Mouse (Mus musculus) adrenal gland, postnatal 4 days (tissue): ENCODE data around the gene Acot10. TPM values are rescaled to one million over a fixed set of nuclear protein-coding genes. Genes with fewer than 3 reads are reported as not detected.
"Not testable (repeated sequence)": the region's sequence is repeated elsewhere in the genome, so short reads cannot be mapped to it uniquely, and the experiment has no call there.

Experiments used
- DNase-seq, 2 experiments: peaks; one replicate each; pipeline ENCODE4 v3.0.0; 2021 to 2022; ENCODE audit warnings: low spot score in 2 of 2, mixed read lengths in 2 of 2
- long read RNA-seq, 2 experiments: library from polyadenylated mRNA; stranded (forward); transcript quantifications; one replicate each; pipeline ENCODE4 v2.0.0; 2021
- total RNA-seq, 2 experiments: library from RNA; stranded (reverse); gene quantifications; 2 replicates each; pipeline ENCODE4 v1.2.3; 2021

The Acot10 gene
- total RNA-seq: under 1 TPM; 0.25 to 0.34 TPM
- long read RNA-seq, experiment 1: 0 reads
- long read RNA-seq, experiment 2: 0 reads

DNA sequence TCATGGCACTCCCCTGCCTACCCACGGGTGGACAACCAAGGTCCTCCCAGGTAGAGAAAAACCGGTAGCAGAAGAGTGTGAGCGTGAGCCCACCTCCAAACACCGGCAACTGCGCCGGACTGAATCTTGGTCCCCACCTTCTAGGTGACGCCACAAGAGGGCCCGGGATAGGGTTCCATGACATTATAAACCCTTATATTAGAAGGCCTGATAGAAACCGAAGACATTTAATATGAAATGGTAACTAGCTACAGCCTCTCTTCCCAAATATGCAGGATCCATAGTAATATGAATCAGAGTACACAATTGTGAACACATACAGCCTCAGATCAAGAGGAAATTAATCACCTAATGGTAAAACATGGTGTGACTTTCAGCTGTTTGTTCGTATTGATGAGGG, at the start of gene Acot10:
Gene Acot10 (minus strand): TSS at position 101 of the 400 bp plus-strand sequence.
- no peak for DNase-seq

- DNase-seq: no peak
Measured at GRCm38 (mm10) chr15:20711859-20712258, 45.3 kb upstream of the Acot10 start.

- DNase-seq: no peak
Measured at GRCm38 (mm10) chr15:20696229-20696628, 29.7 kb upstream of the Acot10 start.

DNA sequence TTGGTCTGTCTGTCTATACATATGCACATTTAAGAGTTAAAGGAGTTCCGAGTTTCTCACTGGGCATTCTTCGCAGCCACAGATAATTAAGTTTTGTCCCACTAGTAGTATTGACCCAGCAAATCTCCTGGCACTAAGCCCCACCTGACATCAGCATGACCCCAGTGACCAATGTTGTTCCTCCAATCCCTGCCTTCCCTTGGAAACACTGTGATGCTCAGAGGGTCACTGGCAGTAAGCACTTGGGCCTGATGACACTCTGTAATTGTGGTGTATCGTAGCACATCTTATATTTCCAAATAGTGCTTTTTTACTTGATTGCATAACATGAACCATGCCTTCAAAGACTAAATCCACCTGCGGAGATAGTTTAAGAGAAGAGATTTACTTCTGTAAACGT, 17.6 kb upstream of the Acot10 start:
- no peak for DNase-seq

DNA sequence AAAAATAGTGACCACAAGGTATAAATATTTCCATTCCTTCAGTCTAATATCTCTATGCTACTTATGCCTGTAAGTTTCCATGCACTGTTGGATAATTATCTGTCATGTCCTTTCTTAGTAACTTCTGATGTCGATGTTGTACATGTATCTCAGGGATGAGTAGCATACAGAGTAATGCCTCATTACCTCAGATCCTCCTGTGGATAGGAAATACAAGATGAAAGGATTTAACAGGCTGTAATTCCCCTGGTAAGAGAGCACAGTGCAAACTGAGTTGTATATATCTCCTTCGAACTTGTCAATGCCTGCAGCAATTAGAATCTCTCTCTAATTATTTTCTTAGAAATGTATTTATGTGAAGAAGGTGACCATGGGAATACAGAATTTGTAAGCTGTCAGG, 16.2 kb upstream of the Acot10 start:
- no peak for DNase-seq

- not testable (repeated sequence) for DNase-seq
Measured at GRCm38 (mm10) chr15:20669507-20669906, 3.0 kb upstream of the Acot10 start.

DNA sequence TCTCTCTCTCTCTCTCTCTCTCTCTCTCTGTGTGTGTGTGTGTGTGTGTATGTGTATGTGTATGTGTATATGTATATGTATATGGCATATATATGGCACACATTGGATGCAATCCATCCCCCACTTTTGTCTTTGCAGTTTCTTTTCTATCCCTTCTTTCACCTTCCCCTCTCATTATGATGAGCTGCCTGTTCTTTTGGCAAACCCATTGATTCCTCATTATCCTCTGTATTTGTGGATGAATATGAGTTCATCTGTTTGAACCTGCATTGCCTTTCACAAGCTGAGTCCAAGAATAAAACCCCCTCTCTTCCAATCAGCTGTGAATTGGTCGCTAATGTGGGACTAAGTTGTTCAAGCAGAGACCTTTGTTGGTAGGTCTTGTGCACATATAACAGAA, 1.4 kb upstream of the Acot10 start:
- no peak for DNase-seq

DNA sequence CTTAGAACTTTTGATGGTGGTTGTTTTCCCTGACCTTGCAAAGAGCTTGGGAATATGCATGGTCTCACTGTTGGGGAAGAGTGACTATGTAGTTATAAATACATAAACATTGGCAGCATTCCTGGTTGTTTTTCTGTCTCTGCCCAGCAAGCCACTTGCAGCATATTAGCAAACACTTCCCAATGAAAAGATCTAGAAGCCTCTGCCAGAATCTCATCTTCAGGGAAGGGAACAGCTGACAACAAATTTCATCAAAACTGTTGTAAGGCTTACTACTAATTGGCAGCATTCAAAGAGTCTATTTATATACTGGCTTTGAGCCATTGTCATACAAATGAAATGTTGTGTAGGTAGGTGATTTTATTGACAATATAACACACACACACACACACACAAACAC, 800 bp upstream of the Acot10 start:
- DNase-seq: no peak

GRCm38 (mm10) chr15:20660221-20660620, 6.3 kb downstream of the Acot10 start:
- DNase-seq: no peak

DNA sequence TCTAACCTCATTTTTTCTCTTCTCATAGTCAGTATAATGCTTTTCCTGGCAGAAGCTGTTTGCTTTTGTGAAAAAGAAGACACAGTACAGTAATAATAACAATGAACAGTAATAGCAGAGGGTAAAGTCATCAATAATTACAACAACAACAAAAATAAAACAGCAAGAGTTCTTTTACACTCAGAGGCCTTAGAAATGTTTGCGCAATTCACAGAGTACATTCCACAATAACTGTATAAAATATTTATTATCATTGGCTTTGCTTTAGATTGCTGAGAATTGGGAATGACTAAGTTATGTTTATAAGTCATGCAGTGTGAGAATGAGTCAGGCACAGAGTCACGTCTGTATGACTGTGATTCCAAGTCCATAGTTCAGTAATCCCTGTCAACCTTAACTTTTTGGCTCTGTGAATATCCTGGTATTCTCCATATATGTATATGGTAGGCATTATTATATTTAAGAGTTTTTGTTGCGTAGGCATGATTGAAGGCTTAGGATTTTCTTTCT, 23.6 kb downstream of the Acot10 start:
- no peak for DNase-seq

DNA sequence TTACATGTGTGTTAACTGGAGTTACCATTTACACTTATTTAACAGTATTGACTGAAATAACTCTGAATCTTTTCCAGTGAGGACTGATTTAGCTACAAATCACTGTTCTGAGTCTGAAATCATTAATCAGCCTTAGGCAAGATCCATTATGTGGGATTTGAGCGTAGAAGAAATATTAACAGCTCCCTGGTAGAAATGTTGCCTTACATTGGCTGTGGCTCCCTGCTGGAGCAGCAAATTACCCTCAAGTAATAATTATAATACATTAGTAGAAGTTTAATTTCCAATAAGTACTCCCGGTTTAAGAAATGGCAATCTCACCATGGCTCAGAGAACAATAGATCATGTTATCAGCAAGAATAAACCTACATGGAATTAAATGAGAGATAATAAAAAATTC, 27.4 kb downstream of the Acot10 start:
- DNase-seq: no peak

- DNase-seq: no peak
Measured at GRCm38 (mm10) chr15:20634593-20634992, 32.0 kb downstream of the Acot10 start.

Other genes with a start within 250 kb of the Acot10 start
- under 1 TPM; 0.22 to 0.40 TPM for gene Cdh12, start 217.5 kb downstream of the Acot10 start, total RNA-seq